Mouse (Mus musculus): ENCODE data around the gene Gm42791. TPM values are rescaled to one million over a fixed set of nuclear protein-coding genes. Genes with fewer than 3 reads are reported as not detected.

The Gm42791 gene
- total RNA-seq, 2 experiments from 2014 or later = 1.1 to 5.5 TPM

- no peak for DNase-seq
- intact Hi-C loops (cut with DNase I) = no loop called here
Measured at GRCm38 (mm10) chr5:148956898-148957535, 37.9 kb downstream of the Gm42791 start.

GRCm38 (mm10) chr5:148956091-148956490 is 38.9 kb downstream of the Gm42791 start:
- DNase-seq = no peak
- intact Hi-C loops (cut with DNase I) = no loop called here

GRCm38 (mm10) chr5:148955575-148955974 is 39.4 kb downstream of the Gm42791 start:
- intact Hi-C loops (cut with DNase I) = no loop called here
- DNase-seq = no peak

- no peak for DNase-seq
- intact Hi-C loops (cut with DNase I) = loop anchor here (5.0 kb wide), 1 partner anchor 98 kb away; no protein-coding TSS in a partner anchor
Measured at GRCm38 (mm10) chr5:148954314-148955060, 40.5 kb downstream of the Gm42791 start.

GRCm38 (mm10) chr5:148953098-148953497 is 41.8 kb downstream of the Gm42791 start:
- DNase-seq = peak; percentile 66 to 71
- intact Hi-C loops (cut with DNase I) = loop anchor here (2.0 to 5.0 kb wide), 2 partner anchors 42 to 99 kb away; partner anchors contain the start of gene Gm42791

- intact Hi-C loops (cut with DNase I) = loop anchor here (2.0 to 5.0 kb wide), 2 partner anchors 42 to 100 kb away; partner anchors contain the start of gene Gm42791
- peak; percentile 44 to 68 for DNase-seq
Measured at GRCm38 (mm10) chr5:148952419-148952818, 42.5 kb downstream of the Gm42791 start.

GRCm38 (mm10) chr5:148951360-148951759 is 43.6 kb downstream of the Gm42791 start:
- DNase-seq = no peak
- intact Hi-C loops (cut with DNase I) = loop anchor here (5.0 kb wide), 1 partner anchor 101 kb away; no protein-coding TSS in a partner anchor

GRCm38 (mm10) chr5:148950064-148950463 is 44.9 kb downstream of the Gm42791 start:
- DNase-seq = no peak
- intact Hi-C loops (cut with DNase I) = loop anchor here (5.0 kb wide), 1 partner anchor 102 kb away; no protein-coding TSS in a partner anchor

GRCm38 (mm10) chr5:148948577-148948976 is 46.4 kb downstream of the Gm42791 start:
- intact Hi-C loops (cut with DNase I) = no loop called here
- no peak for DNase-seq

GRCm38 (mm10) chr5:148947412-148947811 is 47.5 kb downstream of the Gm42791 start:
- no peak for DNase-seq
- intact Hi-C loops (cut with DNase I) = no loop called here

GRCm38 (mm10) chr5:148946787-148947186 is 48.2 kb downstream of the Gm42791 start:
- DNase-seq = peak; percentile 33 to 60
- intact Hi-C loops (cut with DNase I) = no loop called here

- DNase-seq = no peak
- intact Hi-C loops (cut with DNase I) = no loop called here
Measured at GRCm38 (mm10) chr5:148945735-148946134, 49.2 kb downstream of the Gm42791 start.

- DNase-seq = no peak
- intact Hi-C loops (cut with DNase I) = no loop called here
Measured at GRCm38 (mm10) chr5:148944024-148944423, 50.9 kb downstream of the Gm42791 start.

- intact Hi-C loops (cut with DNase I) = no loop called here
- no peak for DNase-seq
Measured at GRCm38 (mm10) chr5:148943444-148943843, 51.5 kb downstream of the Gm42791 start.

- intact Hi-C loops (cut with DNase I) = no loop called here
- DNase-seq = no peak
Measured at GRCm38 (mm10) chr5:148942957-148943356, 52.0 kb downstream of the Gm42791 start.

GRCm38 (mm10) chr5:148942305-148942704 is 52.6 kb downstream of the Gm42791 start:
- intact Hi-C loops (cut with DNase I) = no loop called here
- DNase-seq = no peak

- intact Hi-C loops (cut with DNase I) = no loop called here
- DNase-seq = no peak
Measured at GRCm38 (mm10) chr5:148941867-148942266, 53.1 kb downstream of the Gm42791 start.

GRCm38 (mm10) chr5:148939948-148940382 is 55.0 kb downstream of the Gm42791 start:
- intact Hi-C loops (cut with DNase I) = no loop called here
- no peak for DNase-seq

- intact Hi-C loops (cut with DNase I) = no loop called here
- no peak for DNase-seq
Measured at GRCm38 (mm10) chr5:148936516-148936951, 58.4 kb downstream of the Gm42791 start.

GRCm38 (mm10) chr5:148935871-148936270 is 59.1 kb downstream of the Gm42791 start:
- intact Hi-C loops (cut with DNase I) = no loop called here
- no peak for DNase-seq

GRCm38 (mm10) chr5:148935071-148935821 is 59.7 kb downstream of the Gm42791 start:
- no peak for DNase-seq
- intact Hi-C loops (cut with DNase I) = no loop called here
